Mouse (Mus musculus): ENCODE results near the gene Dennd1b.

GRCm38 (mm10) chr1:139029521-139029920, 66.3 kb downstream of the Dennd1b start:
- TF ChIP-seq CTCF (IDR thresholded peaks at IDR 0.05; ENCODE audit: control insufficient read depth, insufficient read depth, insufficient read length) = no peak
- no peak for TF ChIP-seq MAX (IDR thresholded peaks at IDR 0.05)
- no peak for TF ChIP-seq FOSL1 (IDR thresholded peaks at IDR 0.05; ENCODE audit: insufficient read depth, low read length, poor library complexity, severe bottlenecking)
